Mouse (Mus musculus) cerebellum, adult 9-11 months (tissue): Measurements from ENCODE around the gene Sez6l2.

Experiments
- DNase-seq: peaks from one replicate; pipeline ENCODE4 v3.0.0; 2022

Gene Sez6l2

GRCm38 (mm10) chr7:126961965-126962364, 11.6 kb downstream of the Sez6l2 start:
- DNase-seq, result no peak

GRCm38 (mm10) chr7:126963548-126964286, 13.4 kb downstream of the Sez6l2 start:
- DNase-seq, result peak; percentile 37

GRCm38 (mm10) chr7:126965568-126965967, 15.2 kb downstream of the Sez6l2 start:
- DNase-seq, result peak; percentile 81

DNA sequence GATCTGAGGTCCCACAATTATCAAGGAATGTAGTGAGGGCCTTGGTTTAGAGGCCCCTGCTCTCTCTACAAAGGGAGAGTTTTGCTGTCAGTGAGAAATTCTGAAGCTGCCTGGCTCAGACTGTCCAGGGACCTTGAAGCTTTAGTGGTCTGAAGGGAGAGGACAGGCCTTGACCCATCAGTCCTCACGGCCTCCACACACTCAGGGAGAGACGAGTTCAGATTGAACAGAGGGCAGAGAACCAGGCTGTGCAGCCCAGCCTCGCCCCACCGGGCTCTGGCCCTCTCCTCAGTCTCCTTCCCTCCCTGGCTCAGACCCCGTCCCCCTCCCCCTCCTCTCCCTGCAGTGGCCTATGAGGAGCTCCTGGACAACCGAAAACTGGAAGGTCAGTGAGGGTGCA, 17.0 kb downstream of the Sez6l2 start:
- DNase-seq, result no peak

DNA sequence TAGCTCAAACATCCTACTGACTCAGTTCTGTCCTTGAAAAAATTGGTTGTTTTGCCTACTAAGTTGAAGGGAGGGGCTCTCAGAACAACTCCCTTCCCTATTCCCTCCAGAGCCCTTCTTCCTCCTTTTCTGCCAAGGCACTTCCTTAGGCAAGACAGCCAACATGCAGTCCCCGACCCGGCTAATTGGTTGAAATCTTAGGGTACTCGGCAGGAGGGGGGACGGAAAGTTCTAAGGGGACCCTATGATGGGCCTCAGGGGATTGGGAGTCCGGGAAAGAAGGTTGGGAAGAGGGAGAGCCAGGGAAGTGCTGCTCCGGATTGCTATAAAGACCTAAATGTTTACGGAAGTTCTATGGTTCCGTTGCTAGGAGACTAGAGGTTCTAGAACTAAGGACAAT, 25.1 kb downstream of the Sez6l2 start:
- DNase-seq, result peak; percentile 69

GRCm38 (mm10) chr7:126975893-126975949, 25.4 kb downstream of the Sez6l2 start, which contains the start of gene Cdipt:
Gene Cdipt, plus strand, starts transcription at chr7:126975914.
- DNase-seq, result no peak

DNA sequence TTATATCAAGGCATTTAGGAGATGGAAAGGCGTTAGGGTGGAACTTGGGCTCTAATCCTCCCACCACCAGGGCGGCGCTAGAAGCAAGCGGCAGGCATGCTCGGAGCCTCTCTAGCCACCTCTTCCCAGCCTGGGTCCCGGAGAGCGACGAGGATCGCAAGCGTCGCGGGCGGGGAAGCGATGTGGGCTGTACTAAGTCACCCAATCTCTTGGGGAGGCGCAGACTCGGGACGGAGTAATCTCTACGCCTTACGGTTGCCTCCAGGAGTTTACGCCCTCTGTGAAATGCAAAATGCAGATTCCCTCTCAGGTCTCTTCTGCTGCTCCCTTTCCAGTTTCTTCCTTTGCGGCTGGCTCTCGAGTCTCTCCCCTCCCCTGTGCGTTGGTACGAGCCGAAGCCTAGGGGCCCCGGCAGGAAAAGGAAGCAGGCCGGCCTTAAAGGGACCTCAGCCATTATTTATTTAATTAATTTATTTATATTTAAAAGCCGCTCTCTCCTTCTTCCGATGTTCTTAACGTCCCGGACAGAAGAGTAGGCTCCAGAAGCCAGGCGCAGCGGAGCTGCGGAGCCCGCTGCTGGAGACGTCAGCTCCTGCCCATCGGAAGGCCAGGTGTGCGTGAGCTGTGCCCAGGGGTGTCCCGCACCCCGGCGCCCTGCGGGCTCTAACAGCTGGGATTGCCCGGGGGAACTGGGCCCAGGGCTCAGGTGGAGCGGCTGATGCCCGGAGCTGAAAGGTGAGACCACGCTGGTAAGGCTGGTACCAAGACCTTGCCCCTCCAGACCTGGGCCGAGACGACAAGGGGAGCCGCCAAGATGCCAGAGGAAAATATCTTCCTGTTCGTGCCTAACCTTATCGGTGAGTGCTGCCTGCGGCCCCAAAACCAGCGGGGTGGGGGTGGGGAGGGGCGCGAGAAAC, 25.8 kb downstream of the Sez6l2 start, which contains the start of gene Cdiptos:
TSS of gene Cdiptos (minus strand) at position 149 of the 917 bp plus-strand sequence.
- DNase-seq, result peak; percentile 96

DNA sequence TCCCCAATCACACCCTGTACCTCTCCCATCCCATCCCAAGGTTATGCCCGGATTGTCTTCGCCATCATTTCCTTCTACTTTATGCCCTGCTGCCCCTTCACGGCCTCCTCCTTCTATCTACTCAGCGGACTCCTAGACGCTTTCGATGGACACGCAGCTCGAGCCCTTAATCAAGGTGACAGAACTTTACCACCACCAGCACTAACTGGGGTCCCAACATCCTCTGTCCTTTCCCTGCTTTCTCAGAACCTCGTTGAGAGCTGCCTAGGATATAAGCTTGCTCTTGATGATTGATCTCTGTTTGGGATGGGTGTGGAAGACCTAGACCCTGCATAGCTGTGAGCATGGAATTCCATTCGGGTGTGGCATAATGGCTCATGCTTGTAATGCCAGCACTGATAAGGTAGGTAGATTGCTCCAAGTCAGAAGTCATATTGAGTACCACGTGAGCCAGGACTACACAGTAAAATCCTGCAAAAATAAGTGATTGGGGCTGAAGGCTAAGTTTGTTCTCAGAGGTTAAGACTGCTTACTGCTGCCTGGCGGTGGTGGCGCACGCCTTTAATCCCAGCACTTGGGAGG, 26.6 kb downstream of the Sez6l2 start:
- no peak for DNase-seq

DNA sequence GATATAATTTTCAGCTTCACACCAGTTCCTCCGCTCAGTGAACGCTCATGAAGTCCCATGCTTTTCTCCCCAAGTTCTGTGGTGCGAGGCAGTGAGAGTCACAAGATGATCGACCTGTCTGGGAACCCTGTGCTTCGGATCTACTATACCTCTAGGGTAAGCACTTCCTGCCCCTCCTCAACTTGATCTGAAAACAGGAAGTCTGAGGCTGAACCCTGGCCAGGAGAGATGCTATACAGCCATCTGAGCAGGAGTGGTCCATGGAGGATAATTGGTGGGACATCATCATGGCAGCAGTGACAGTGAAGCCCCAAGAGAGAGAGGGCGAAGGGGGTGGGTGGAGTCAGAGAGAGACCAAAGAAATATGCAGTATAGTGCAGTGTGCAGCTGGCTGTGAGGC, 28.5 kb downstream of the Sez6l2 start:
- DNase-seq, result peak; percentile 31

GRCm38 (mm10) chr7:126981601-126982000, 31.2 kb downstream of the Sez6l2 start:
- DNase-seq, result peak; percentile 23

DNA sequence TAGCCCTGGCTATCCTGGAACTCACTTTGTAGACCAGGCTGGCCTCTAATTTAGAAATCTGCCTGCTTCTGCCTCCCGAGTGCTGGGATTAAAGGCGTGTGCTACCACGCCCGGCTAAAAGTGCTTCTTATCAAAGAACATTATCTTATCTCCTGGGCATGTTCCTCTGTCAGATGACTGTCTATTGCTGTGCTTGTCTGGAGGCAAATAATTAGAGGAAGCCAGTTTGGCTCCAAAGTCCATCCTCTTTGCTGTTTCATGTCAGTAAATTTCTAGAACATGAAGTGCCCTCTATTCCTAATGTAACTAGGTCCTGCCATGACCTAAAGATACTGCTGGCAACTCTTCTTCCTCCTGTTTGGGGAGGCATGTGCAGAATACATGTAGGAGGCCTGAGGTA, 31.7 kb downstream of the Sez6l2 start:
- no peak for DNase-seq

- peak; percentile 32 for DNase-seq
Measured at GRCm38 (mm10) chr7:126983113-126983512, 32.8 kb downstream of the Sez6l2 start.

GRCm38 (mm10) chr7:126984667-126985444, 34.5 kb downstream of the Sez6l2 start:
- peak; percentile 36 for DNase-seq

- peak; percentile 88 for DNase-seq
Measured at GRCm38 (mm10) chr7:126986319-126986718, 36.0 kb downstream of the Sez6l2 start.

GRCm38 (mm10) chr7:126988816-126989215, 38.5 kb downstream of the Sez6l2 start:
- DNase-seq, result no peak

- DNase-seq, result no peak
Measured at GRCm38 (mm10) chr7:126996449-126996848, 46.1 kb downstream of the Sez6l2 start.

GRCm38 (mm10) chr7:126999568-126999967, 49.2 kb downstream of the Sez6l2 start:
- no peak for DNase-seq

- no peak for DNase-seq
Measured at GRCm38 (mm10) chr7:127003620-127004019, 53.3 kb downstream of the Sez6l2 start.

DNA sequence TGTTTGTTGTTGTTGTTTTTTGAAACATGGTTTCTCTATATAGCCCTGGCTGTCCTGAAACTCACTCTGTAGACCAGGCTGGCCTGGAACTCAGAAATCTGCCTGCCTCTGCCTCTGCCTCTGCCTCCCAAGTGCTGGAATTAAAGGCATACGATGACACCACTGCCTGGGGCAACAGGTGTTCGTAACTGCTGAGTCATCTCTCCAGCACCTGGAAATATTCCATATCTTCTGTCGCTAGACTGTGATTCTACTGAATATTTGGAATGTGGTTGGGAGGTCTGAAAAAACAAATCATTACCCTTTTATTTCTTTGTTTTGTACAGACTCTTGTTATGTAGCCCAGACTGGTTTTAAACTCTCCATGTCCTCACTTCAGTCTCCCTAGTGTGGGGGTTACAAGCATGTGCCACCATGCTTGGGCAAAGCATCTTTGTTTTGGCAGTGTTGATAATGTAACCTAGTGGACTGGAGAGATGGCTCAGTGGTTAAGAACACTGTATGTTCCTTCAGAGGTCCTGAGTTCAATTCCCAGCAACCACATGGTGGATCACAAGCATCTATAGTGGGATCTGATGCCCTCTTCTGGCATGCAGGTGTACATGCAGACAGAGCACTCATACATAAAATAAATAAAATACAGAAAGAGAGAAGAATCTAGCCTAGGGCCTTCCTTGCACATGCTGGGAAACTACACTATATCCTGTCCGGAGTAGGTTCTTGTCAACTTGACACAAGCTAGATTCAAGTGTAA, 53.9 kb downstream of the Sez6l2 start:
- DNase-seq, result no peak

DNA sequence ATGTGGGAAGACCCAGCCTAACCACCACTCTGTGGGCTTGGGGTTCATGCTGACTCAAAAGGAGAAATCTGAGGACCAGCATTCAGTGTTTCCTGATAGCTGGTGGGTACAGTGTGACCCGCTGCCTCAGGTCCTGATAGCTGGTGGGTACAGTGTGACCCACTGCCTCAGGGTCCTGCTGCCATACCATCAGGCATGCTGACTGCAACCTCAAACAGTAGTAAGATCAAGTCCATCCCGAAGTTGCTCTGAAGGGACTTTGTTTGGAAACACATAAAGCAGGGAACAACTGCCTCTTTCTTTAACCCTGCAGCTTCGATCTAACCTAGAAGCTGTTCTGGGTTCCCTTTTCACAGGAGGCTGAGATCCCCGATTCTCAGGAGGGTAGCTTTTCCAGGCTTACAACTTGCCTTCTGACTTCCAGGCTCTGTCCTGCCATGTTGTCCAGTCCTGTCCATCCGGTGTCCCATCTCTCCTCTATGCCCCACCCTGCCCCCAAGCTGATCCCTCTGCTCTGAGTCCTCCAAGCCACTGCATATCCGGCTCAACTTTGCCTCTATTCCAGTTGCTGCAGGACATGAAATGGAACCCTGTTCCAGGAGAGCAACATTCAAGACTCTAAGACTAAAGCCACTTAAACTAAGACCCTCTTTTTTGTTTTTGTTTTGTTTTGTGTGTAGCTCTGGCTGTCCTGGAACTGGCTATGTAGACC, 57.1 kb downstream of the Sez6l2 start:
- peak; percentile 63 for DNase-seq

GRCm38 (mm10) chr7:127008239-127009019, 58.1 kb downstream of the Sez6l2 start:
- peak; percentile 100 for DNase-seq
